Mouse (Mus musculus): ENCODE data around the gene Crebl2.

GRCm38 (mm10) chr6:134855926-134856325, 26.0 kb downstream of the Crebl2 start:
- no peak for TF ChIP-seq CTCF (conservative IDR thresholded peaks at IDR 0.05 in 1 of 2, IDR thresholded peaks at IDR 0.05 in 1 of 2; ENCODE audit: low read depth in 2 of 2, low read length in 2 of 2)
- TF ChIP-seq POLR2A (IDR thresholded peaks at IDR 0.05; ENCODE audit: low read depth, low read length) = no peak

All from CH12.LX (cell line).